Mouse (Mus musculus) neural tube, embryonic 14.5 days (tissue): Measurements from ENCODE around the gene Nxn. TPM values are rescaled to one million over a fixed set of nuclear protein-coding genes. Genes with fewer than 3 reads are reported as not detected.

Source experiments
- ATAC-seq: fragments of 200-750 bp; cut with Nextera tagmentation; 2 replicates; pipeline ENCODE4 v1.8.0; 2017; ENCODE audit warnings: low read depth, mild to moderate bottlenecking, moderate TSS enrichment, moderate library complexity
- H3K27ac ChIP-seq: fragments of 300-500 bp; sonication (generic); 2 replicates; pipeline ENCODE4 v1.5.1; 2014; ENCODE audit warnings: low read depth, mild to moderate bottlenecking, control low read depth, low read length, moderate library complexity, mixed read lengths
- H3K27me3 ChIP-seq: fragments of 300-500 bp; sonication (generic); 2 replicates; pipeline ENCODE4 v1.6.1; 2014; ENCODE audit warnings: low read length; ENCODE audit not compliant: control insufficient read depth, insufficient read depth
- H3K36me3 ChIP-seq: fragments of 300-500 bp; sonication (generic); 2 replicates; pipeline ENCODE4 v1.6.1; 2014; ENCODE audit warnings: low read length, mixed read lengths; ENCODE audit not compliant: control insufficient read depth, insufficient read depth
- H3K4me1 ChIP-seq: fragments of 300-500 bp; sonication (generic); 2 replicates; pipeline ENCODE4 v1.6.1; 2014; ENCODE audit warnings: low read length; ENCODE audit not compliant: control insufficient read depth, insufficient read depth
- H3K4me2 ChIP-seq: fragments of 300-500 bp; sonication (generic); 2 replicates; pipeline ENCODE4 v1.6.1; 2014; ENCODE audit warnings: mild to moderate bottlenecking, low read depth, low read length, control low read depth
- H3K4me3 ChIP-seq: fragments of 300-500 bp; sonication (generic); 2 replicates; pipeline ENCODE4 v1.5.1; 2014; ENCODE audit warnings: low read depth, low read length, control low read depth, mixed read lengths
- H3K9ac ChIP-seq: fragments of 300-500 bp; sonication (generic); replicated peaks from 2 replicates; pipeline ENCODE4 v1.6.1; 2014; ENCODE audit warnings: low read depth, mild to moderate bottlenecking, control low read depth, low read length, mixed read lengths
- H3K9me3 ChIP-seq: fragments of 300-500 bp; sonication (generic); 2 replicates; pipeline ENCODE4 v1.6.1; 2016; ENCODE audit warnings: low read length; ENCODE audit not compliant: control insufficient read depth
- whole genome bisulfite sequencing: fragments of 180-500 bp; shearing (Covaris S2); extraction: QIAGEN DNeasy Blood & Tissue Kit; methylation state at CpG from one replicate; pipeline ENCODE4 v1.1.7; 2014; 5-methylcytosine and 5-hydroxymethylcytosine counted together
- polyA plus RNA-seq: library from polyadenylated mRNA; unstranded; fragments of >200 nt; fragmentation: Nextera tagmentation; extraction: Ambion mirVana; gene quantifications from 2 replicates; pipeline ENCODE4 v1.2.1, GENCODE M21; 2014

Nxn gene
- polyA plus RNA-seq, 1 experiment from 2014 or later, result 23.5 TPM

- Histone ChIP-seq H3K4me2 (no peak overlapping the region), H3K9me3 (no peaks in the 10 kb centered on the region), H3K27me3 (no peaks in the 10 kb centered on the region), H3K27ac (peak overlapping the region; percentile 35; the same call in 1 of the 2 replicates), H3K4me3 (no peak overlapping the region), H3K9ac (no peak overlapping the region), H3K4me1 (peaks cover 22% of the 10 kb centered on the region), H3K36me3 (no peaks in the 10 kb centered on the region)
- ATAC-seq, result 0 out of 2 replicates have a peak, but pooled peaks have one; percentile 29
- WGBS, result 22% methylated on average over 7 of the region's 7 CpGs
Observed at GRCm38 (mm10) chr11:76267550-76267949, 131.4 kb downstream of the Nxn start.

DNA sequence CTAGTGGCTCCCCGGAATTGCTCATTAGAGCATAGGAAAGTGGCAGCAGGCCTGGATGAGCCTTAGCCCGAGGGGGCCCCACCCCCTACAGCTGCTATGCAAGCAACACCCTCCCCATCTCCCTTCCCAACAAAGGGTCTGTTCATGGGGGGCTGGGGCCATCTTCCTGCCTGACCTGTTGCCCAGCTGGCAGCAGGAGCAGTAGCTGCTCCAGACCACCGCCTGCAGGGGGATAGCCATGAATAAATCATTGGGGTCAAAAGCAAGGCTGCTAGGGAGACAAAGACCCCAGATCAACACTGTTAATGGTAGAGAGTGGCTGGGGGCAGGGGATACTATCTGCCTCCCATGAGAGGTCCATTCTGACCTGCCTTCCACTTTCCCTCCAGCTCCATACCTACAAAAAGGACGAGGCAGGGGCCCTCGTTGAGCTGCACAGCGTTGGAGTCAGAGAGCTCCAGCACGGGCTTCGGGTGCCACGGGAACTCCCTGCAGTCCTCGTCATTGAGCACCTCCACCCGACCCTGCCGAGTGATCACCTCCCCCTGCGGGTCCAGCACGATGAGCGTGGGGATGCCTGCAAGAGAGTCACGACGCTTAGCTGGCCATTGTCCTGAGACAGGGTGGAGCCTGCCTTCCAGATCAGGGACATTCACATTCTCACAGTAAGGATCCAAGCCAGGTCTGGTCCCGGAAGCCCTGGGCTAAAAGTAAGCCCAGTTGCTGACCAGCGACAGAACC lies 136.2 kb downstream of the Nxn start:
- no peaks in the 10 kb centered on the region for H3K27me3 ChIP-seq
- peak; percentile 39; the same call in 1 of the 2 replicates for ATAC-seq
- no peaks in the 10 kb centered on the region for H3K9me3 ChIP-seq
- 5% methylated on average over 19 of the region's 19 CpGs for WGBS
- H3K9ac ChIP-seq, result 0 out of 2 replicates have a peak overlapping the region, but pooled peaks have one; percentile 18
- H3K4me3 ChIP-seq, result no peak overlapping the region
- H3K36me3 ChIP-seq, result peaks cover 4% of the 10 kb centered on the region; the same call in 1 of the 2 replicates
- 0 out of 2 replicates have a peak overlapping the region, but pooled peaks have one; percentile 16 for H3K27ac ChIP-seq
- peak overlapping the region; percentile 15; the same call in 1 of the 2 replicates for H3K4me2 ChIP-seq
- H3K4me1 ChIP-seq, result peaks cover 34% of the 10 kb centered on the region

- Histone ChIP-seq H3K4me1 (peaks cover 23% of the 10 kb centered on the region), H3K4me3 (no peak overlapping the region), H3K27me3 (no peaks in the 10 kb centered on the region), H3K36me3 (peaks cover 4% of the 10 kb centered on the region; the same call in 1 of the 2 replicates), H3K9ac (no peak overlapping the region), H3K27ac (no peak overlapping the region), H3K9me3 (no peaks in the 10 kb centered on the region), H3K4me2 (no peak overlapping the region)
- no peak for ATAC-seq
- WGBS, result 66% methylated on average over 12 of the region's 12 CpGs
Observed at GRCm38 (mm10) chr11:76261224-76261623, 137.7 kb downstream of the Nxn start.

DNA sequence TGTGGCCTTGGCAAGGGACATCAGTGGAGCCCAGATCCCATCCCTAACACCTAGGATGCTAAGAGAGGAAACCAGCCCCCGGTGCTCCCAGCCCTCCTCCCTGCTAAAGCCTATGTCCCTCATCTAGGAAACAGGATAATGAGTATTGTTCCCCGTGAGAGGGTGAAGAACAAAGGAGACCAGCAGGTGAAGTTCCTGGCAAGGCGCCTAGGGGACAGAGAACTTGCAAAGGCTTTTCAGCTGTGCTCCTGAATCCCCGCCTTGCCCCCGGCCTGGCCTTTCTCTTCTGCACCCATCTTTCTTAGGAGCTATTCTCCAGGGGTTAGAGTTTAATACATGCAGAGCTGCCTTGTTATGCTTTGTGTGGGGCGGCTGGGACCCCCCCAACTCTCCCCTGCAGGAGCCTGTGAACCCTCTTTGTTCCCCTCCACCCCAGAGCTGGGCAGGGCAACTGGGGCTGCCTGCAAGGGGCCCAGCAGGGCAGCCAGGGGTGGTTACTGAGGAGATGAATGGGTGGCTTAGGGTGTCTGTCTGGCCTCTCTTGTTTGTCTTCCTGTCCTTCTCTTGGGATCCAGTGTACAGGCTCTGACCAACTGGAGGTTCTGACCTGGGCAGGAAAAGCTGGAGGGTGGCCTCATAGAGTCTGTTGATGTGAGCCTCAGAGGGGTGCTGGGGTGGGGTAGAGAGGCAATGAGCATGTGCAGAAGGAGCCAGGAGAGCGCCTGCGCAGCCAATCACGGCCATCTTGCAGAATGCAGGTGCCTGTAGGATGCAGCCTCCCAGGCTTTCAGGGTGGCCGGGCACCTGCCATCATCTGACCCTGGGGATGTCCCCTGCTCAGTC lies 138.5 kb downstream of the Nxn start:
- H3K36me3 ChIP-seq, result peaks cover 4% of the 10 kb centered on the region; the same call in 1 of the 2 replicates
- WGBS, result 35% methylated on average over 10 of the region's 10 CpGs
- no peak overlapping the region for H3K4me3 ChIP-seq
- H3K4me1 ChIP-seq, result peaks cover 23% of the 10 kb centered on the region
- no peak overlapping the region; the same call in 1 of the 2 replicates for H3K27ac ChIP-seq
- 0 out of 2 replicates have a peak overlapping the region, but pooled peaks have one; percentile 5 for H3K9ac ChIP-seq
- no peaks in the 10 kb centered on the region for H3K27me3 ChIP-seq
- no peaks in the 10 kb centered on the region for H3K9me3 ChIP-seq
- no peak overlapping the region for H3K4me2 ChIP-seq
- ATAC-seq, result no peak; the same call in 1 of the 2 replicates

- Histone ChIP-seq H3K4me1 (peaks cover 25% of the 10 kb centered on the region), H3K36me3 (peaks cover 4% of the 10 kb centered on the region; the same call in 1 of the 2 replicates), H3K27ac (no peak overlapping the region), H3K9ac (no peak overlapping the region), H3K9me3 (no peaks in the 10 kb centered on the region), H3K4me2 (no peak overlapping the region), H3K27me3 (no peaks in the 10 kb centered on the region), H3K4me3 (no peak overlapping the region)
- no peak for ATAC-seq
- 75% methylated on average over 6 of the region's 6 CpGs for WGBS
Observed at GRCm38 (mm10) chr11:76258511-76258910, 140.4 kb downstream of the Nxn start.

GRCm38 (mm10) chr11:76257386-76257785 lies 141.6 kb downstream of the Nxn start:
- H3K36me3 ChIP-seq, result peaks cover 4% of the 10 kb centered on the region; the same call in 1 of the 2 replicates
- peaks cover 15% of the 10 kb centered on the region for H3K4me1 ChIP-seq
- H3K9ac ChIP-seq, result no peak overlapping the region
- no peak overlapping the region for H3K4me2 ChIP-seq
- no peak overlapping the region for H3K4me3 ChIP-seq
- no peak for ATAC-seq
- 72% methylated on average over 4 of the region's 4 CpGs for WGBS
- no peak overlapping the region for H3K27ac ChIP-seq
- H3K9me3 ChIP-seq, result no peaks in the 10 kb centered on the region
- no peaks in the 10 kb centered on the region for H3K27me3 ChIP-seq

DNA sequence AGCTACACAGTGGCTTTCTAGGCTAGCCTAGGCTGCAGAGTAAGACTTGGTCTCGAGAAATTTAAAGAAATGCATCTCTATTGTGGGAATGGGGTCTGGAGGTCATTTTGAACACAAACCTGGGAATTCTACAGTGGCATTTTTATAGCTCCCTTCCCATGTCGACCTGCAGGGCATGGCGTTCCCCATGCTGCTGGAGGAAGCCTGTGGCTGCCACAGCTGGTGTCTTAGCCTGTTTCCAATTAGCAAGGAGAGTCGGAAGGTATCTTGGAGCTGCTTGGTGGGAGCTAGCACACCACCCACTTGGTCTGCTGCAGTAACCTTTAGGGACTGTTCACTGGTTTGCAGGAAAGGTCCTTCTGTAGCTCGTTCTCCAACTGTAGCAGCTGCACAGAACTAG lies 142.8 kb downstream of the Nxn start:
- no peak for ATAC-seq
- Histone ChIP-seq H3K27ac (no peak overlapping the region), H3K4me2 (no peak overlapping the region), H3K36me3 (peaks cover 6% of the 10 kb centered on the region; the same call in 1 of the 2 replicates), H3K9ac (no peak overlapping the region), H3K9me3 (no peaks in the 10 kb centered on the region), H3K27me3 (no peaks in the 10 kb centered on the region), H3K4me1 (peaks cover 12% of the 10 kb centered on the region; the same call in 1 of the 2 replicates), H3K4me3 (no peak overlapping the region)
- WGBS, result 31% methylated on average over 5 of the region's 5 CpGs

GRCm38 (mm10) chr11:76255431-76256001 lies 143.4 kb downstream of the Nxn start:
- no peak overlapping the region for H3K9ac ChIP-seq
- H3K4me1 ChIP-seq, result peaks cover 9% of the 10 kb centered on the region; the same call in 1 of the 2 replicates
- no peak for ATAC-seq
- H3K27ac ChIP-seq, result 0 out of 2 replicates have a peak overlapping the region, but pooled peaks have one; percentile 12
- no peak overlapping the region for H3K4me3 ChIP-seq
- H3K9me3 ChIP-seq, result no peaks in the 10 kb centered on the region
- H3K27me3 ChIP-seq, result no peaks in the 10 kb centered on the region
- peaks cover 9% of the 10 kb centered on the region; the same call in 1 of the 2 replicates for H3K36me3 ChIP-seq
- no peak overlapping the region for H3K4me2 ChIP-seq
- 63% methylated on average over 4 of the region's 4 CpGs for WGBS
